Comparison of ENCODE assay signal across 8 mouse cellular contexts in genomic region chr5:23518673-23519072, GRCm38 (mm10).
DNase-seq lines count a peak whose midpoint lies in the region; ATAC-seq and TF ChIP-seq lines count a peak whose summit lies in the region.

No protein-coding gene starts in this region.

- H3K4me1 ChIP-seq in forebrain, embryonic 13.5 days = peaks cover 5% of the 10 kb centered on the region; the same call in 1 of the 2 replicates
- 0 out of 2 replicates have a peak, but pooled peaks cover 2% of the 10 kb centered on the region for H3K4me1 ChIP-seq in forebrain, embryonic 10.5 days
- no peaks in the 10 kb centered on the region; the same call in 1 of the 2 replicates for H3K4me1 ChIP-seq in G1E (ENCODE audit: insufficient read depth, low read depth, low read length)
- peaks cover 6% of the 10 kb centered on the region for H3K4me1 ChIP-seq in embryonic facial prominence, embryonic 13.5 days
- H3K4me1 ChIP-seq in kidney, embryonic 15.5 days = peaks cover 12% of the 10 kb centered on the region
- peaks cover 13% of the 10 kb centered on the region for H3K4me1 ChIP-seq in neural tube, embryonic 15.5 days

- H3K27ac ChIP-seq in forebrain, embryonic 13.5 days = no peak overlapping the region
- H3K27ac ChIP-seq in forebrain, embryonic 10.5 days = no peak overlapping the region
- no peak overlapping the region for H3K27ac ChIP-seq in embryonic facial prominence, embryonic 13.5 days
- 0 out of 2 replicates have a peak overlapping the region, but pooled peaks have one; percentile 19 for H3K27ac ChIP-seq in kidney, embryonic 15.5 days
- 0 out of 2 replicates have a peak overlapping the region, but pooled peaks have one; percentile 1 for H3K27ac ChIP-seq in neural tube, embryonic 15.5 days (replicated peaks)

- ATAC-seq in forebrain, embryonic 13.5 days = 0 out of 2 replicates have a peak, but pooled peaks have one; percentile 24
- no peak for ATAC-seq in G1E (ENCODE audit: extremely low read depth, insufficient number of reproducible peaks, low FRiP score, poor library complexity, severe bottlenecking)
- peak; percentile 48; the same call in 1 of the 2 replicates for ATAC-seq in embryonic facial prominence, embryonic 13.5 days (ENCODE audit: insufficient number of reproducible peaks, insufficient read depth, low FRiP score, low TSS enrichment, low read depth)
- ATAC-seq in kidney, embryonic 15.5 days (replicated peaks; ENCODE audit: low FRiP score) = peak; percentile 71; the same call in 1 of the 2 replicates
- ATAC-seq in neural tube, embryonic 15.5 days (ENCODE audit: low FRiP score) = no peak

- H3K9ac ChIP-seq in forebrain, embryonic 13.5 days = no peak overlapping the region
- no peak overlapping the region for H3K9ac ChIP-seq in embryonic facial prominence, embryonic 13.5 days
- H3K9ac ChIP-seq in kidney, embryonic 15.5 days = no peak overlapping the region
- H3K9ac ChIP-seq in neural tube, embryonic 15.5 days (replicated peaks) = no peak overlapping the region

- 84% methylated on average over 3 of the region's 3 CpGs for WGBS in forebrain, embryonic 13.5 days
- 83% methylated on average over 3 of the region's 3 CpGs for WGBS in forebrain, embryonic 10.5 days
- WGBS in embryonic facial prominence, embryonic 13.5 days = 56% methylated on average over 3 of the region's 3 CpGs
- WGBS in kidney, embryonic 15.5 days = 46% methylated on average over 3 of the region's 3 CpGs
- WGBS in neural tube, embryonic 15.5 days = 47% methylated on average over 3 of the region's 3 CpGs

- H3K4me2 ChIP-seq in forebrain, embryonic 13.5 days = no peak overlapping the region
- no peak overlapping the region for H3K4me2 ChIP-seq in embryonic facial prominence, embryonic 13.5 days
- no peak overlapping the region for H3K4me2 ChIP-seq in kidney, embryonic 15.5 days
- no peak overlapping the region for H3K4me2 ChIP-seq in neural tube, embryonic 15.5 days

- no peak for TF ChIP-seq CTCF in G1E (IDR thresholded peaks at IDR 0.05; ENCODE audit: low read depth, low read length)

- no peaks in the 10 kb centered on the region for H3K9me3 ChIP-seq in forebrain, embryonic 13.5 days (replicated peaks)
- H3K9me3 ChIP-seq in forebrain, embryonic 10.5 days = no peaks in the 10 kb centered on the region
- no peaks in the 10 kb centered on the region for H3K9me3 ChIP-seq in G1E (replicated peaks)
- no peaks in the 10 kb centered on the region for H3K9me3 ChIP-seq in embryonic facial prominence, embryonic 13.5 days
- no peaks in the 10 kb centered on the region for H3K9me3 ChIP-seq in kidney, embryonic 15.5 days (replicated peaks)
- no peaks in the 10 kb centered on the region for H3K9me3 ChIP-seq in neural tube, embryonic 15.5 days (replicated peaks)

- DNase-seq in forebrain, embryonic 10.5 days (ENCODE audit: extremely low spot score, low spot score) = no peak
- DNase-seq in G1E (ENCODE audit: low spot score) = peak; percentile 17
- no peak for DNase-seq in ovary, postnatal 36 days (ENCODE audit: low spot score)
- no peak for DNase-seq in thymus, postnatal 14 days

- no peak overlapping the region for H3K4me3 ChIP-seq in forebrain, embryonic 13.5 days
- no peak overlapping the region for H3K4me3 ChIP-seq in forebrain, embryonic 10.5 days
- no peak overlapping the region for H3K4me3 ChIP-seq in G1E (ENCODE audit: low read depth, low read length)
- no peak overlapping the region for H3K4me3 ChIP-seq in embryonic facial prominence, embryonic 13.5 days
- no peak overlapping the region for H3K4me3 ChIP-seq in kidney, embryonic 15.5 days (replicated peaks)
- no peak overlapping the region for H3K4me3 ChIP-seq in neural tube, embryonic 15.5 days (replicated peaks)

- peaks cover 57% of the 10 kb centered on the region for H3K36me3 ChIP-seq in forebrain, embryonic 13.5 days (ENCODE audit: poor library complexity, severe bottlenecking)
- peaks cover 59% of the 10 kb centered on the region for H3K36me3 ChIP-seq in forebrain, embryonic 10.5 days (replicated peaks)
- H3K36me3 ChIP-seq in G1E (replicated peaks) = peaks cover 77% of the 10 kb centered on the region
- peaks cover 57% of the 10 kb centered on the region for H3K36me3 ChIP-seq in embryonic facial prominence, embryonic 13.5 days
- H3K36me3 ChIP-seq in kidney, embryonic 15.5 days = peaks cover 58% of the 10 kb centered on the region
- peaks cover 25% of the 10 kb centered on the region for H3K36me3 ChIP-seq in neural tube, embryonic 15.5 days

- no peaks in the 10 kb centered on the region for H3K27me3 ChIP-seq in forebrain, embryonic 13.5 days
- H3K27me3 ChIP-seq in forebrain, embryonic 10.5 days (ENCODE audit: poor library complexity, severe bottlenecking) = no peaks in the 10 kb centered on the region
- H3K27me3 ChIP-seq in G1E (ENCODE audit: insufficient read depth, low read length) = no peaks in the 10 kb centered on the region
- no peaks in the 10 kb centered on the region for H3K27me3 ChIP-seq in embryonic facial prominence, embryonic 13.5 days
- H3K27me3 ChIP-seq in kidney, embryonic 15.5 days = no peaks in the 10 kb centered on the region
- no peaks in the 10 kb centered on the region for H3K27me3 ChIP-seq in neural tube, embryonic 15.5 days (replicated peaks)

Comparison
In these comparisons a context has a peak if more than half of its experiments do, and no peak if none do; other contexts are left out.
1. ATAC-seq: peak in forebrain, embryonic 13.5 days (single experiment), embryonic facial prominence, embryonic 13.5 days (single experiment) and kidney, embryonic 15.5 days (single experiment); none in G1E (single experiment) and neural tube, embryonic 15.5 days (single experiment).
2. H3K27ac ChIP-seq: peak in kidney, embryonic 15.5 days (single experiment) and neural tube, embryonic 15.5 days (single experiment); none in forebrain, embryonic 13.5 days (single experiment), forebrain, embryonic 10.5 days (single experiment) and embryonic facial prominence, embryonic 13.5 days (single experiment).